Mouse (Mus musculus) intestine, embryonic 16.5 days (tissue): ENCODE data around the gene Pik3c2b. TPM values are rescaled to one million over a fixed set of nuclear protein-coding genes. Genes with fewer than 3 reads are reported as not detected.

Source experiments
- ATAC-seq: fragments of 200-750 bp; cut with Nextera tagmentation; 2 replicates; pipeline ENCODE4 v1.8.0; 2017; ENCODE audit warnings: moderate TSS enrichment, moderate library complexity
- H3K27ac ChIP-seq: fragments of 300-500 bp; sonication (generic); 2 replicates; pipeline ENCODE4 v1.5.1; 2014; ENCODE audit warnings: mild to moderate bottlenecking, low read length
- H3K27me3 ChIP-seq: fragments of 300-500 bp; sonication (generic); replicated peaks from 2 replicates; pipeline ENCODE4 v1.6.1; 2014; ENCODE audit warnings: low read length, control low read depth, mixed read lengths; ENCODE audit not compliant: control insufficient read depth, insufficient read depth
- H3K36me3 ChIP-seq: fragments of 300-500 bp; sonication (generic); 2 replicates; pipeline ENCODE4 v1.6.1; 2014; ENCODE audit warnings: low read length, control low read depth; ENCODE audit not compliant: control insufficient read depth, insufficient read depth
- H3K4me1 ChIP-seq: fragments of 300-500 bp; sonication (generic); 2 replicates; pipeline ENCODE4 v1.6.1; 2014; ENCODE audit warnings: low read length, control low read depth, mixed read lengths; ENCODE audit not compliant: control insufficient read depth, insufficient read depth
- H3K4me2 ChIP-seq: fragments of 300-500 bp; sonication (generic); 2 replicates; pipeline ENCODE4 v1.6.1; 2014; ENCODE audit warnings: low read depth, low read length, control low read depth
- H3K4me3 ChIP-seq: fragments of 300-500 bp; sonication (generic); 2 replicates; pipeline ENCODE4 v1.5.1; 2014; ENCODE audit warnings: mild to moderate bottlenecking, low read length
- H3K9ac ChIP-seq: fragments of 300-500 bp; sonication (generic); 2 replicates; pipeline ENCODE4 v1.6.1; 2014; ENCODE audit warnings: low read depth, low read length
- H3K9me3 ChIP-seq: fragments of 300-500 bp; sonication (generic); 2 replicates; pipeline ENCODE4 v1.6.1; 2016; ENCODE audit warnings: low read length, control low read depth; ENCODE audit not compliant: control insufficient read depth
- WGBS: fragments of 180-500 bp; shearing (Covaris S2); extraction: QIAGEN DNeasy Blood & Tissue Kit; methylation state at CpG from one replicate; pipeline ENCODE4 v1.1.7; 2014; 5-methylcytosine and 5-hydroxymethylcytosine counted together
- polyA plus RNA-seq: library from polyadenylated mRNA; unstranded; fragments of >200 nt; fragmentation: Nextera tagmentation; extraction: Ambion mirVana; gene quantifications from 2 replicates; pipeline ENCODE4 v1.2.1, GENCODE M21; 2015

Gene Pik3c2b
- 5.2 and 5.3 TPM in 2 replicates for polyA plus RNA-seq

DNA sequence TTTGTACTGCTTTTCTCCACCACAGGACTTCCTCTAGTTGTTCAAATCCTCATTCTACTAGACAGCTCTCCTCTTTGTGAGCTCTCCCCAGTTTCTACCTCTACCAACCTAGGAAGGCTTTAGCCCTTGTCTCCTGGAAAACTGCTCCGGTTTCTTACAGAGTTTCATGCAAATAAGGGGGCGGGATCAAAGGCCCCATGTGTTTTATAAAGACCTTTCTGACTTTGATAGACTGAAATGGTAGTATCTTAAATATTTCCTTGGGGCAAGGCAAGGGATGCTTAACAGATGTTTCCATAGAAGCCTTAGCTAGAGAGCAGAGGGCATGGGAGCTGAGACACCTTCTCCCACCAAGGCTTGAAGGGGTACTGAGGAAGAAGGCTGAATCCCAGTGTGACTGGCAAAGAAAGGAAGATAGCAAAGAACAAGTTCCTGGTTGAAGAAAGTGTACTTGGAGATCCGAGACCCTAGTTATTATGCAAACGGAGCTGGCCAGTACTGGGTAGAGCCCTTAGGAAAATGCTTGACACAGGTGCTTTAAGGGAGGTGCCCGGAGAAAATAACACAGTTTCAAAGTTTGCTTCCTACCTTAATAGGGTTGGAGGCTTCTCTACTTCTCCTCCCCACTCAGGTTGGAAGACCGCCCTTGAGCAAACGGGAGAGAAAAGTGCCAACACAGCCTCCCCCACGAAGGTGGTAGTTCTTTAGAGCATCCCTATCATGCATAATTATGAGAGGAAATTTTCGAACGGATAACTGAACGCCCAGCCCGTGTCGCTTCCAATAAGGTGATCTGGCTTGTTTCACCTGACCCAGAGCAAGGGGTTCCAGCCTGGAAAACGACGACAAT is at the start of gene Pik3c2b:
Gene Pik3c2b, plus strand, starts transcription at position 657 of the 850 bp plus-strand sequence.
- no peaks in the 10 kb centered on the region for H3K9me3 ChIP-seq
- peak within 1 kb of the TSS; percentile 92 for H3K4me2 ChIP-seq
- H3K27me3 ChIP-seq, result no peaks in the 10 kb centered on the region
- WGBS, result 4% methylated on average over 15 of the region's 15 CpGs
- H3K4me3 ChIP-seq, result peak within 1 kb of the TSS; percentile 72
- peak; percentile 16; the same call in 1 of the 2 replicates for ATAC-seq
- H3K36me3 ChIP-seq, result no peaks in the 10 kb centered on the region
- peaks cover 29% of the 10 kb centered on the region for H3K4me1 ChIP-seq
- H3K27ac ChIP-seq, result peak within 1 kb of the TSS; percentile 92
- H3K9ac ChIP-seq, result peak within 1 kb of the TSS; percentile 98

- no peak overlapping the region for H3K4me3 ChIP-seq
- no peak overlapping the region for H3K27ac ChIP-seq
- H3K27me3 ChIP-seq, result no peaks in the 10 kb centered on the region
- H3K4me1 ChIP-seq, result no peaks in the 10 kb centered on the region
- 98% methylated on average over 6 of the region's 6 CpGs for WGBS
- no peaks in the 10 kb centered on the region for H3K9me3 ChIP-seq
- peaks cover 16% of the 10 kb centered on the region; the same call in 1 of the 2 replicates for H3K36me3 ChIP-seq
- no peak for ATAC-seq
- no peak overlapping the region for H3K4me2 ChIP-seq
- H3K9ac ChIP-seq, result no peak overlapping the region
Measured at GRCm38 (mm10) chr1:133000347-133000746, 45.1 kb upstream of the Pik3c2b start.

DNA sequence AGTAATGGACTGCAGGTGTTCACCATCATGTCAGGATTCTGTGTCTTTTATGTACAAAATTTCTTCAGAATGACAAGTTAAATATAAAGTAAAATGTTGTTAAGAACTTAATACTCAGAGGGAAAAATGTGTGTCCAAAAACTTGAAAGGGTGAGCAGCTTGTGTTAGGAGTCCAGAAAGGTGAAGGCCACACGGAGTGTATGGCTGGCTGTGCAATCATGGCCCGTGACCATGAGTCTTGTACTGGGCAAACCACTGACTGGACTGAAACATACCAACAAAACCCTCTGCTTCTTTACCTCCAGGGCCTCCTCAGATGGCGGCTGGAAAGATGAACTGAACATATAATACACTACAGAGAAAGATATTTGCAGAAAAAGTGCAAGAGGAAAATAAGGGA is 38.9 kb upstream of the Pik3c2b start:
- Histone ChIP-seq H3K9ac (no peak overlapping the region), H3K27me3 (no peaks in the 10 kb centered on the region), H3K36me3 (peaks cover 17% of the 10 kb centered on the region; the same call in 1 of the 2 replicates), H3K4me2 (no peak overlapping the region), H3K9me3 (no peaks in the 10 kb centered on the region), H3K4me3 (no peak overlapping the region), H3K4me1 (no peaks in the 10 kb centered on the region), H3K27ac (no peak overlapping the region)
- ATAC-seq, result no peak
- 89% methylated on average over 3 of the region's 3 CpGs for WGBS

DNA sequence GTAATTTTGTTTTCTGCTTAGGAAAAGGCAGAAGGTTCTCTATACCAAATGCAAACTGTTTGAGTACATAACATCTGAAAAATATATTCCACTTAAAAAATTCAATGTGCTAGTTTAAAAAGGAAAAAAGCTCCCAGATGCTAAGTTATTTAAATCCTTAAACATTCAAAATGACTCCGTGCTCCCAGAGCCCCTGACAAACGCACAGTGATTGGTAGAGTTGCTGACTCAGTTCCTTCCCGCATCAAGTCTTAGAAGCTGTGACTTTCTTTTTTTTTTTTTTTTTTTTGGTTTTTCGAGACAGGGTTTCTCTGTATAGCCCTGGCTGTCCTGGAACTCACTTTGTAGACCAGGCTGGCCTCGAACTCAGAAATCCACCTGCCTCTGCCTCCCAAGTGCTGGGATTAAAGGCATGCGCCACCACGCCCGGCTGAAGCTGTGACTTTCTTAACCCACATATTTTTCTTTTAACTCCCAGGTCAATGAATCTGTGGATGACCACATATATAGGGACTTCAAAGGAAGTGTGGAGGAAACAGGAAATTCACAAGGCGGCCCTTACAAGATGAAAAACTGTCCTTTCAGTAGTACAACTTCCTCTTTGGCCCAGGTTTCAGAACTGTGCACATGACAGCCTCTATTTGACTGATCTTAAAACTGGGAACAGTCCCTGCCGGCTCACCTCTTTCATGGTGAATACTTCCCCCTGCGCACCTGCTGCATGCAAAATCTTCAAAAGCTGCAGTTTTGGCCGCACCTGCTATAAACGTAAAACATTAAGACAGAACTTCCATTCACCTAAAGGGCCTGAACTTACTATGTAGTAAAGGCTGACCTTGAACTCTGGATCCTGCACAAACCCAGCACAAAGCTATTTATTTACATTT is 33.3 kb upstream of the Pik3c2b start:
- Histone ChIP-seq H3K4me1 (no peaks in the 10 kb centered on the region), H3K36me3 (peaks cover 10% of the 10 kb centered on the region; the same call in 1 of the 2 replicates), H3K9me3 (no peaks in the 10 kb centered on the region), H3K4me3 (no peak overlapping the region), H3K4me2 (no peak overlapping the region), H3K27ac (no peak overlapping the region), H3K9ac (no peak overlapping the region), H3K27me3 (no peaks in the 10 kb centered on the region)
- no peak for ATAC-seq
- WGBS, result 80% methylated on average over 11 of the region's 13 CpGs

DNA sequence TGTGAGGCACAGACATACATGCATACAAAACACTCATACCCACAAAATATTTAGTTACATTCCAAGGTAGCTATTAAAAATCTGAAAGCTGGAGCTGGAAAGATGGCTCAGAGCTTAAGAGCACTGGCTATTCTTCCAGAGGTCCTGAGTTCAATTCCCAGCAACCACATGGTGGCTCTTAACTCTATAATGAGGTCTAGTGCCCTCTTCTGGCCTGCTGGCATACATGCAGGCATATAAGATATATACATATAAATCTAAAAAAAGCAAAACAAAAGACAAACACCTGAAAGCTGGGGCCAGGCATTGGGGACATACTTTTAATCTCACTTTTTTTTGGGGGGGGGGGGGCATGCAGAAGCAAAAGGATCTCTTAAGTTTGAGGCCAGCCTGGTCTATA is 32.1 kb upstream of the Pik3c2b start:
- Histone ChIP-seq H3K9me3 (no peaks in the 10 kb centered on the region), H3K27me3 (no peaks in the 10 kb centered on the region), H3K36me3 (peaks cover 10% of the 10 kb centered on the region; the same call in 1 of the 2 replicates), H3K4me2 (no peak overlapping the region), H3K9ac (no peak overlapping the region), H3K27ac (no peak overlapping the region), H3K4me1 (no peaks in the 10 kb centered on the region), H3K4me3 (no peak overlapping the region)
- ATAC-seq, result no peak

GRCm38 (mm10) chr1:133014196-133014595 is 31.3 kb upstream of the Pik3c2b start:
- ATAC-seq, result no peak
- Histone ChIP-seq H3K27ac (no peak overlapping the region), H3K4me3 (no peak overlapping the region), H3K36me3 (peaks cover 10% of the 10 kb centered on the region; the same call in 1 of the 2 replicates), H3K9ac (no peak overlapping the region), H3K4me1 (no peaks in the 10 kb centered on the region), H3K27me3 (no peaks in the 10 kb centered on the region), H3K9me3 (no peaks in the 10 kb centered on the region), H3K4me2 (no peak overlapping the region)
- 94% methylated on average over 1 of the region's 1 CpGs for WGBS

- Histone ChIP-seq H3K36me3 (0 out of 2 replicates have a peak, but pooled peaks cover 3% of the 10 kb centered on the region), H3K9ac (no peak overlapping the region), H3K27ac (no peak overlapping the region), H3K27me3 (no peaks in the 10 kb centered on the region), H3K9me3 (no peaks in the 10 kb centered on the region), H3K4me1 (no peaks in the 10 kb centered on the region), H3K4me2 (no peak overlapping the region), H3K4me3 (no peak overlapping the region)
- no peak for ATAC-seq
- WGBS, result 92% methylated on average over 9 of the region's 9 CpGs
Measured at GRCm38 (mm10) chr1:133016775-133017428, 28.6 kb upstream of the Pik3c2b start.

DNA sequence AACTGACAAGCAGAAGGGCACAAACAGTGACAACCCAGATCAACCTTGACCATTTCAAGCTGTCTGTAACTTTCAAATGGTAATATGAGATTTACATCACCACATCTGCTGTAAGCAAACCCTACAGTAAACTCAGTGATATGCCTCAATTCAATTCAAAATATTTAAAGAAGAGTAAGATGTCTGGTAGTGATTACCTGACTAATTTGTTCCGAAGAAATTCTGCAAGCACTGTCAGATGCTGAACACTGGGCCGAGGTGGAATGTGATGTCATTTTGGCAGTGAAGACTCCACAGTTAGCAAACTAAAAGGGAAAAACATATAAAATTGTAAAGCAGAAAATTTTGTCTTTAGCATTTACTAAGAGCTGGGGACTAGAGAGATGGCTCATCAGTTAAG is 26.9 kb upstream of the Pik3c2b start:
- 87% methylated on average over 2 of the region's 2 CpGs for WGBS
- Histone ChIP-seq H3K4me1 (no peaks in the 10 kb centered on the region), H3K4me2 (no peak overlapping the region), H3K4me3 (no peak overlapping the region), H3K27me3 (no peaks in the 10 kb centered on the region), H3K9me3 (no peaks in the 10 kb centered on the region), H3K36me3 (no peaks in the 10 kb centered on the region), H3K27ac (no peak overlapping the region), H3K9ac (no peak overlapping the region)
- ATAC-seq, result no peak

DNA sequence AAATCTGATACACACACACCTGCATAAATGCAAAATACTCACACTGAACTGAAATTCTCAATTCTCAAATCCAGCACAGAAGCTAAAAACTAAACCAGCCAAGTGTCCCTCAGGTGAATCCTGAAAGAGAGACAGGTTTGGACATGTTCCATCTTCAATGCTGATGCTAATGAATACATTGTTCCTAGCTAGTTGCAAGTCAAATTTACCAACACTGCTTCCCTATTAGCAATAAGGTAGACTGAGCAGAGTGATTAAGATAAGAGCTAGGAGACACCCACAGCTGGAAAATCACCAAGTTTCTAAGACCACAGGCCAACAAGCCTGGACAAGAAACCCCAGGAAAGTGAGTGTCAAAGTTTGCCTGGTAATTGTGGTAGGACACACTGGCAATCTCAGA is 26.2 kb upstream of the Pik3c2b start:
- Histone ChIP-seq H3K4me3 (no peak overlapping the region), H3K4me1 (peaks cover 2% of the 10 kb centered on the region; the same call in 1 of the 2 replicates), H3K27me3 (no peaks in the 10 kb centered on the region), H3K9me3 (no peaks in the 10 kb centered on the region), H3K9ac (no peak overlapping the region), H3K4me2 (no peak overlapping the region), H3K36me3 (no peaks in the 10 kb centered on the region), H3K27ac (no peak overlapping the region)
- ATAC-seq, result no peak
